ENCODE assay signal across 8 mouse cellular contexts in genomic region chr6:92241178-92241906, GRCm38 (mm10). TPM values are rescaled to one million over a fixed set of nuclear protein-coding genes. Genes with fewer than 3 reads are reported as not detected.
A peak's percentile ranks its signal among the peaks of the same experiment; 100 is the strongest.
DNase-seq lines count a peak whose midpoint lies in the region; ATAC-seq and TF ChIP-seq lines count a peak whose summit lies in the region.

No protein-coding gene starts in this region.

- peak; percentile 91 for ATAC-seq in hindbrain, postnatal 0 days

- H3K9me3 ChIP-seq in hindbrain, postnatal 0 days (ENCODE audit: low read length) = no peaks in the 10 kb centered on the region
- no peaks in the 10 kb centered on the region for H3K9me3 ChIP-seq in megakaryocyte, embryonic 14.5 days

- 72% methylated on average over 3 of the region's 3 CpGs for WGBS in hindbrain, postnatal 0 days

- no peak overlapping the region for H3K4me2 ChIP-seq in hindbrain, postnatal 0 days (ENCODE audit: low read depth, low read length)

- intact Hi-C loops in gastrocnemius, adult 2 months (cut with DNase I) = no loop called here
- intact Hi-C loops in left cerebral cortex, adult 2 months (cut with DNase I) = no loop called here

- no peak overlapping the region for H3K4me3 ChIP-seq in gastrocnemius, adult 2 months
- no peak overlapping the region for H3K4me3 ChIP-seq in hindbrain, postnatal 0 days (ENCODE audit: low read length)
- H3K4me3 ChIP-seq in left cerebral cortex, adult 2 months = no peak overlapping the region
- peak overlapping the region; percentile 46 for H3K4me3 ChIP-seq in megakaryocyte, embryonic 14.5 days (replicated peaks)

- no peak for TF ChIP-seq CTCF in gastrocnemius, adult 2 months (IDR thresholded peaks at IDR 0.05)
- TF ChIP-seq CTCF in hindbrain, postnatal 0 days (IDR thresholded peaks at IDR 0.05; ENCODE audit: low read depth) = no peak
- no peak for TF ChIP-seq CTCF in left cerebral cortex, adult 2 months (IDR thresholded peaks at IDR 0.05)

- peaks cover 9% of the 10 kb centered on the region; the same call in 1 of the 2 replicates for H3K27me3 ChIP-seq in hindbrain, postnatal 0 days (ENCODE audit: insufficient read depth, low read length)
- H3K27me3 ChIP-seq in megakaryocyte, embryonic 14.5 days (replicated peaks) = peaks cover 43% of the 10 kb centered on the region

- H3K27ac ChIP-seq in gastrocnemius, adult 2 months = no peak overlapping the region
- no peak overlapping the region for H3K27ac ChIP-seq in hindbrain, postnatal 0 days
- H3K27ac ChIP-seq in left cerebral cortex, adult 2 months = no peak overlapping the region

- H3K9ac ChIP-seq in hindbrain, postnatal 0 days (replicated peaks; ENCODE audit: low read length) = no peak overlapping the region

- peak; percentile 26 for DNase-seq in T-cell, adult 2 months (ENCODE audit: low spot score)
- DNase-seq in cerebellum, adult 11 months = peak; percentile 16
- peak; percentile 73 for DNase-seq in gastrocnemius, adult 2 months
- DNase-seq in hindbrain, postnatal 0 days (ENCODE audit: low spot score) = peak; percentile 45
- DNase-seq in left cerebral cortex, adult 2 months (ENCODE audit: extremely low spot score in 1 of 2, low spot score in 2 of 2) = peak; percentile 42 to 44
- peak; percentile 56 for DNase-seq in right cerebral cortex, postnatal 14 days
- DNase-seq in urinary bladder, postnatal 4 days (ENCODE audit: low spot score in 2 of 2) = no peak

- H3K36me3 ChIP-seq in hindbrain, postnatal 0 days (ENCODE audit: insufficient read depth, low read length) = no peaks in the 10 kb centered on the region
- no peaks in the 10 kb centered on the region for H3K36me3 ChIP-seq in megakaryocyte, embryonic 14.5 days (replicated peaks; ENCODE audit: low read length)

- H3K4me1 ChIP-seq in hindbrain, postnatal 0 days (ENCODE audit: insufficient read depth, low read length) = 0 out of 2 replicates have a peak, but pooled peaks cover 6% of the 10 kb centered on the region
- H3K4me1 ChIP-seq in megakaryocyte, embryonic 14.5 days = peaks cover 9% of the 10 kb centered on the region

RNA-seq across cellular contexts. Expression of gene Trh, which starts 3.1 kb away (rescaled TPM):
- not detected for total RNA-seq in gastrocnemius, adult 2 months (2021)
- total RNA-seq in hindbrain, postnatal 0 days (2014; rRNA removed) = 0.72 and 4.0 TPM in 2 replicates
- 5.2 and 5.5 TPM in 2 replicates for polyA plus RNA-seq in hindbrain, postnatal 0 days (2015; fragmentation: Nextera tagmentation; extraction: Ambion mirVana)
- 1 to 10 TPM; 8.0 to 8.5 TPM for total RNA-seq in left cerebral cortex, adult 2 months (2021)
- polyA plus RNA-seq in megakaryocyte, embryonic 14.5 days (2012; ENCODE audit: insufficient read depth, low replicate concordance) = not detected in 2 replicates

RNA-seq across cellular contexts. Expression of gene Rbsn, which starts 26.6 kb away (rescaled TPM):
- total RNA-seq in gastrocnemius, adult 2 months (2021) = 10 to 100 TPM; 13.6 to 14.9 TPM
- 23.4 and 29.0 TPM in 2 replicates for total RNA-seq in hindbrain, postnatal 0 days (2014; rRNA removed)
- polyA plus RNA-seq in hindbrain, postnatal 0 days (2015; fragmentation: Nextera tagmentation; extraction: Ambion mirVana) = 33.8 and 36.0 TPM in 2 replicates
- total RNA-seq in left cerebral cortex, adult 2 months (2021) = 10 to 100 TPM; 43.8 to 47.1 TPM
- 1.3 and 2.2 TPM in 2 replicates for polyA plus RNA-seq in megakaryocyte, embryonic 14.5 days (2012; ENCODE audit: insufficient read depth, low replicate concordance)

RNA-seq across cellular contexts. Expression of gene Mrps25, which starts 57.5 kb away (rescaled TPM):
- 10 to 100 TPM; 29.2 to 43.7 TPM for total RNA-seq in gastrocnemius, adult 2 months (2021)
- 14.8 and 33.6 TPM in 2 replicates for total RNA-seq in hindbrain, postnatal 0 days (2014; rRNA removed)
- 63.5 and 64.4 TPM in 2 replicates for polyA plus RNA-seq in hindbrain, postnatal 0 days (2015; fragmentation: Nextera tagmentation; extraction: Ambion mirVana)
- total RNA-seq in left cerebral cortex, adult 2 months (2021) = 10 to 100 TPM; 51.5 to 58.5 TPM
- polyA plus RNA-seq in megakaryocyte, embryonic 14.5 days (2012; ENCODE audit: insufficient read depth, low replicate concordance) = 17.4 TPM in 1 of 2 replicates, not detected in the other

Comparison
In these comparisons a context has a peak if more than half of its experiments do, and no peak if none do; other contexts are left out.
1. DNase-seq: peak in T-cell, adult 2 months (single experiment), cerebellum, adult 11 months (single experiment), gastrocnemius, adult 2 months (single experiment), hindbrain, postnatal 0 days (single experiment), left cerebral cortex, adult 2 months (2 of 2) and right cerebral cortex, postnatal 14 days (single experiment); none in urinary bladder, postnatal 4 days (0 of 2).